Mouse (Mus musculus) ovary, adult 18-20 months (tissue): ENCODE results near the gene Urb1.
A peak's percentile ranks its signal among the peaks of the same experiment; 100 is the strongest.

Experiments used
- DNase-seq: peaks from one replicate; pipeline ENCODE4 v3.0.0; 2022; ENCODE audit warnings: low spot score, mixed read lengths

The Urb1 gene

GRCm38 (mm10) chr16:90766919-90767454 is 43.2 kb downstream of the Urb1 start:
- DNase-seq, result no peak

DNA sequence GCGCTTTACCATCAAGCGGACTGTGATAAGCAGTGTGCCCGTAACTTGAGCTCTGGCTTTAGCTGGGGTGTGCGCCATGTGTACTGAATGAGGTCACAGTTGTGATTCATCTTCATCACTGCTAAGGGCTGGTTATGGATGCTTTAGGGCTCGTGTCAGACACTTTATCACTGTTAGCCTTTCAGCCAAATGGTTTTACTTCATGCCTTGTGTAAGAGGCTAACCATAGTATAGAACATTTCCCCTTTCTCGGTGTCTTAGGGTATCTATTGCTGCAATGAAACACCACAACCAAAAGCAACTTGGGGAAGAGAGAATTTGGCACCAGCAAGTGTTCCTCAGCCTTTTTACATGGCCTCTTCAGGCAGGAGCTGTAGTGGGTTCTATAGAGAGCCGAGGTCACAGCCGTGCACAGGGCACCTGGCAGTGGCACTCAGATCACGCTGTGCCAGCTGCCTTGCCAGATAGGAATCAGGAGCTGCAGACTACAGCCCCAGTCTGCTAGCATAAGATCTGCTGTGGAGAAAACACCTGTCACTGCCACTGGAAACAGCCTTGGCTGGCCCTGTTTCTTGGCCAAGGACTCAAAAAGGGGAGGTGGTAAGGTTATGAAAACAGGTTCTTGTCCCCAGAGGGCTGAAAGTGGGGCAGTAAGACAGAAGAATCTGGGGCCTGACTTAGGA is 44.9 kb downstream of the Urb1 start:
- no peak for DNase-seq

- DNase-seq, result peak; percentile 39
These were observed 49.7 kb downstream of the Urb1 start for GRCm38 (mm10) chr16:90760515-90760914.

DNA sequence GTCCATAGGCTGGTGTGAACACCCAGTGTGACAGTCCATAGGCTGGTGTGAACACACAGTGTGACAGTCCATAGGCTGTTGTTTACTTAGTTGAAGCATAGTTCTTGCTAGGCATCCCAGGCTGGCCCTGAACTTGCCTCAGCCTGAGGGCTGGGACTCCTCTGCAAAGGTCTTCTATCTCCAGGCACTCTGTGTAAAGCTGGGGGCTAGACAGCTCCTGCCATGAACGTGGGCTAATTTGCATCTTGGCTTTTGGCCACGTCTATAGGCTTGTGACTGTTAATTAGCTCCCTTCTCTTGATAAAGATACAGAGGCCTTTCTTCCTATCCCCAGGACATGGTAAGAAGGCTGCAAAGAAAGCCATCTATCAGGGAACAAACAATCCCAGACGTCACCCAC is 50.9 kb downstream of the Urb1 start:
- DNase-seq, result no peak

- DNase-seq, result no peak
These were observed 56.7 kb downstream of the Urb1 start for GRCm38 (mm10) chr16:90753386-90753941.

DNA sequence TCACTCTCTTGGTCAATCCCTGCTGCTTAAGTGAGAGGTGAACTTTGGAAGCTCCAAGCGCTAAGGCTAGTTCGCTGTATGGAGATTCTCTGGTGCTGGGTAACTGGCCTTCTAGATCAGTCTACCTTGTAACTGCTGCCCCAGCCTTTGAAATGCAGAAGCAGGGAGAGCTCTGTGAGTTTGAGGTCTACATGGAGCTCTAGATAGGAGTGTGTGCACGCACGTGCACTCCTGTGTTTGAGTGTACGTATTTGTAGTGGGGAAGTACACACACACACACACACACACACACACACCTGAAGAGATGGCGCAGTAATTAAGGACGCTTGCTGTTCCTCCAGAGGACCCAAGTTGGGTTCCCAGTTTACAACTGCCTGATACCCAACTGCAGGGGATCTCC is 62.0 kb downstream of the Urb1 start:
- DNase-seq, result no peak

GRCm38 (mm10) chr16:90747143-90747542 is 63.1 kb downstream of the Urb1 start:
- DNase-seq, result no peak

DNA sequence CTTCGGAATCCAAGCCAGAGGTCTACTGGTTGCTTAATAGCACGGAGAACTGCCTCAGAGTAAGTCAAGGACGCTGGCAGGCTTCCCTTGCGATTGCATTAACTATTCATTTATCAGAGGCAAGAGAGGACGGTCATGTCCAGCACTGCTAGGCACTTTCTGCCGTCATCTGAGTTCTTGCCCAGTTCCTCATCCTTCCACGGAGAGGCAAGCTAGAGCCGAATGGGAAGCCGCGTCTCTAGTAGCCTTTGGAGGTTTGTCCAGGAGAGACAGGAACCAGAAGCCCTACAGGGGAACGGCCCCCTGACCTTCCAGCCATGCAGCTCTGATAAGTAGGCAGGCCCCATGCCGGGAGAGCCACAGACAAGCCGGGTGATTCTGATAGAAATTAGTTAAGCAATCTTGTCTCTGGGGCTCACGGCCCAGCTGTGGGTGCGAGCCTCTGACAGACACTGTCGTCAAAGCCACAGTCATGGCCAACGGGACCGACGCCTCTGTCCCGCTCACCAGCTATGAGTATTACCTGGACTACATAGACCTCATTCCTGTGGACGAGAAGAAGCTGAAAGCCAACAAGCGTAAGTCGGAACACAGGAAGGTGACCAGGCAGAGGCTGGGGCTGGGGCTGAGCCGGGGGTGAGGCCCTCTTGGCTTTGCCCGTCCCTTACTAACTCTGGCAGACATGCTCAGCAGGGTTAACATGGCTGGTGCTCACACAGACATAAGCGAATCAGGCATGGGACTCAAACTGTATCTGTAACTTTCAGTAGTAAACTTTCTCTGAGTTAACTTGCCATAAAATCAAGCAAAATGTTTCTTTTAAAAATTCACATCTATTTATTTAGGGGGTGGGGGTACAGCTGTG is 71.9 kb downstream of the Urb1 start, which contains the start of gene Mrap:
Mrap (plus strand) TSS at position 116 of the 865 bp plus-strand sequence.
- peak; percentile 86 for DNase-seq

- DNase-seq, result peak; percentile 68
These were observed 73.4 kb downstream of the Urb1 start for GRCm38 (mm10) chr16:90736672-90737270.

GRCm38 (mm10) chr16:90735611-90736010 is 74.6 kb downstream of the Urb1 start:
- DNase-seq, result peak; percentile 73

- DNase-seq, result peak; percentile 92
These were observed 82.7 kb downstream of the Urb1 start, which contains the start of gene Mis18a for GRCm38 (mm10) chr16:90727233-90728115. Gene Mis18a, minus strand, starts transcription at chr16:90727404.

- no peak for DNase-seq
These were observed 83.5 kb downstream of the Urb1 start for GRCm38 (mm10) chr16:90726600-90727227.

DNA sequence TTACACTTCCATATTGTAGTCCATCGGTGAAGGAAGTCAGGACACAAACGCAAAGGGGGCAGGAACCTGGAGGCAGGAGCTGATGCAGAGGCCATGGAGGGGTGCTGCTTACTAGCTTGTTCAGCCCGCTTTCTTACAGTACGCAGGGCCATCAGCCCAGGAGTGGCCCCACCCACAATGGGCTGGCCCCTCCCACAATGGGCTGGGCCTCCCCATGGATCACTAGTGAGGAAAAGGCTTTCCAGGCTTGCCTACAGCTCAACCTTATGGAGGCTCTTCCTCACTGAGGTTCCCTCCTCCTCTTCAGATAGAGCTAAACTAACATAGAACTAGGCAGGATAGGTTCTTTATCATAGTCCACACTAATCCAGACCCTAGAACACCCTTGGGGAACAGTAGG is 86.2 kb downstream of the Urb1 start:
- no peak for DNase-seq

GRCm38 (mm10) chr16:90710313-90710712 is 99.9 kb downstream of the Urb1 start:
- DNase-seq, result no peak

- DNase-seq, result peak; percentile 42
These were observed 100.4 kb downstream of the Urb1 start for GRCm38 (mm10) chr16:90709711-90710289.

DNA sequence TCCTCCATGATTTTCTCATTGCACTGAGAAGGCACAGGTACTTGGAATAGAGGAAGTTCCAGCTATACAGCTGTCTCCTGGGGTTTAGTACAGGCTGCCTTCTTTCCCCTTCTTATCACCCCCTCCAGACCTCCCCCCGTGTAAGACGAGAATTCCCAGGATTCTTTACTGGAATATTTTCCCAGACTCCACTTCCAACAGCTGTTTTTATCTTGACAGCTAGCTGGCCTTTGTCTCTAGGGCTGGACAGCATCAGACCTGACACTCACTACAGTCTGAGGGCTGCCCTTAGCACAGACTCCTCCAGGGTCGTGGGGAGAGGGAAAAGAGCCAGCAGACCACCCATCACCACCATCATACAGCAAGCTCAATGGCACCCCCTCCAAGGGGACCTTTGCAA is 103.9 kb downstream of the Urb1 start:
- no peak for DNase-seq

- DNase-seq, result no peak
These were observed 105.9 kb downstream of the Urb1 start for GRCm38 (mm10) chr16:90704161-90704825.

DNA sequence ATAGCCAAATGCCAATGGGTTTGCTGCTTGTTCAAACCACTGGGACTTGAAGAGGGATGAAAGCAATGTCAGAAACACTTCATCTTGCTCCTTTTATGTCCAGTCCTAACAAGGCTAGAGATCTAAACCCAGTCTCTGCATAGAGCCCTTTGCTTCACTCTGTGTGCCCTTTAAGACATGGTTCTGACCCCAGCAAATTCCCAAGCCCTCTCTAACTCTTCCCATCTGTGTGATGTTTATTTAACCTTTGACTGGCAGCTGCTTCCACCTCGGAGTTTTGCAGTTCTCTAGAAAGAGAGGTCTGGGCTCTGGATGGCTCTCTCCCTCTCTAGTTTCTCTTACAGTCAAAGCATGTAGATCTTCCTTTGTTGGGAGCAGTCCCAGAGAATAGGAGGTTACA is 106.6 kb downstream of the Urb1 start:
- DNase-seq, result no peak

- DNase-seq, result no peak
These were observed 108.7 kb downstream of the Urb1 start for GRCm38 (mm10) chr16:90701541-90701940.
